Mouse (Mus musculus) adrenal gland, adult 18-20 months (tissue): Measurements from ENCODE around the gene Ccdc160. TPM values are rescaled to one million over a fixed set of nuclear protein-coding genes. Genes with fewer than 3 reads are reported as not detected.

Source experiments
- DNase-seq, 2 experiments: peaks; one replicate each; pipeline ENCODE4 v3.0.0; 2021 to 2022; ENCODE audit warnings: low spot score in 2 of 2
- microRNA-seq, 2 experiments: library from miRNA; unstranded; fragments of <30 nt; microRNA quantifications; one replicate each; pipeline ENCODE4 v1.2.0; 2021; ENCODE audit warnings: borderline number of aligned reads in 2 of 2
- total RNA-seq, 2 experiments: library from RNA; stranded (reverse); gene quantifications; 1 replicate in 1 of 2; 2 replicates in 1 of 2; pipeline ENCODE4 v1.2.3; 2021

The Ccdc160 gene
- total RNA-seq, 2 experiments from 2014 or later = 21.2 to 28.9 TPM

DNA sequence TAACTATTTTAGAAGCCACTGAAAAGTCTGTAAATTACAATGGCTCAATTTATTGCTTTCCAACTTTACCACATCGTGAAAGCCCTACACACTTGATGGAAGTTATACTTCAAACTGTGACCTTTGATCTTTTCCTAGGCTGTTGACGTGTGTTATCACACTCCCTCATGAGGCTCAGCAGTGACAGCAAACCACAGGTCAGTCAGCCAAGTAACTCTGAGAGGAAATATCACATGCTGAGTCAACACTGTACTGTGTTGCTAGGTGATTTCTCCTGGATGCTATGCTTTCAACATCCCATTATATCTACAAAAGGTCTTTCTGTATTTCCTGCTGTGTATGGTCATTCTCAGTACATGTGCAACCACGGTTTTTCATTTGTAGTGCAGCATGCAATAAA lies 28.3 kb downstream of the Ccdc160 start:
- no peak for DNase-seq

Small RNA genes lying within 50 kb of the gene (microRNA-seq; reads per million reads assigned to microRNA genes)
- gene Mir106a (12.2 to 16.1 reads per million in 2 experiments), gene Mir18b (0 to 0.61 reads per million in 2 experiments), gene Mir19b-2 (0 reads per million in 2 experiments), gene Mir20b (25.5 to 25.7 reads per million in 2 experiments), gene Mir363 (14.2 to 19.0 reads per million in 2 experiments), gene Mir92-2 (89.8 to 146 reads per million in 2 experiments)

Other genes starting within 250 kb of the Ccdc160 start
- 10 to 100 TPM; 50.4 to 71.1 TPM for gene Gpc3, start 177.2 kb upstream of the Ccdc160 start, total RNA-seq
- 10 to 100 TPM; 14.9 to 16.0 TPM for gene Phf6, start 121.1 kb downstream of the Ccdc160 start, total RNA-seq
- 100 to 1,000 TPM; 104 to 114 TPM for gene Hprt, start 196.9 kb downstream of the Ccdc160 start, total RNA-seq